Mouse (Mus musculus) liver, embryonic 15.5 days (tissue): Measurements from ENCODE around the gene Raver1. TPM values are rescaled to one million over a fixed set of nuclear protein-coding genes. Genes with fewer than 3 reads are reported as not detected.

Experiments used
- ATAC-seq: fragments of 200-750 bp; cut with Nextera tagmentation; 2 replicates; pipeline ENCODE4 v1.8.0; 2017; ENCODE audit warnings: moderate number of reproducible peaks, mild to moderate bottlenecking, moderate library complexity; ENCODE audit not compliant: insufficient read depth
- H3K27ac ChIP-seq: fragments of 300-500 bp; sonication (generic); replicated peaks from 2 replicates; pipeline ENCODE4 v1.5.1; 2015; ENCODE audit warnings: mild to moderate bottlenecking, inconsistent platforms
- H3K27me3 ChIP-seq: fragments of 300-500 bp; sonication (generic); 2 replicates; pipeline ENCODE4 v1.6.1; 2015; ENCODE audit warnings: mild to moderate bottlenecking, inconsistent platforms
- H3K36me3 ChIP-seq: fragments of 300-500 bp; sonication (generic); replicated peaks from 2 replicates; pipeline ENCODE4 v1.6.1; 2015; ENCODE audit warnings: moderate library complexity, mild to moderate bottlenecking, inconsistent platforms
- H3K4me1 ChIP-seq: fragments of 300-500 bp; sonication (generic); replicated peaks from 2 replicates; pipeline ENCODE4 v1.6.1; 2015; ENCODE audit warnings: inconsistent platforms
- H3K4me2 ChIP-seq: fragments of 300-500 bp; sonication (generic); 2 replicates; pipeline ENCODE4 v1.6.1; 2015; ENCODE audit warnings: moderate library complexity, mild to moderate bottlenecking, inconsistent platforms
- H3K4me3 ChIP-seq: fragments of 300-500 bp; sonication (generic); replicated peaks from 2 replicates; pipeline ENCODE4 v1.5.1; 2015; ENCODE audit warnings: mild to moderate bottlenecking, inconsistent platforms
- H3K9ac ChIP-seq: fragments of 300-500 bp; sonication (generic); 2 replicates; pipeline ENCODE4 v1.6.1; 2015; ENCODE audit warnings: moderate library complexity, mild to moderate bottlenecking, inconsistent platforms
- H3K9me3 ChIP-seq: fragments of 300-500 bp; sonication (generic); replicated peaks from 2 replicates; pipeline ENCODE4 v1.6.1; 2016; ENCODE audit warnings: inconsistent platforms
- WGBS: fragments of 180-500 bp; shearing (Covaris S2); methylation state at CpG from one replicate; pipeline ENCODE4 v1.1.7; 2015; ENCODE audit warnings: mixed read lengths; ENCODE audit not compliant: insufficient replicate concordance; 5-methylcytosine and 5-hydroxymethylcytosine counted together
- microRNA counts: library from miRNA; unstranded; fragments of <30 nt; microRNA quantifications from one replicate; lab custom pipeline; 2016
- microRNA-seq: library from miRNA; unstranded; fragments of <30 nt; microRNA quantifications from one replicate; pipeline ENCODE4, GENCODE M21; 2016
- polyA plus RNA-seq: library from polyadenylated mRNA; unstranded; fragments of >200 nt; fragmentation: Nextera tagmentation; extraction: Ambion mirVana; gene quantifications from 2 replicates; pipeline ENCODE4 v1.2.1, GENCODE M21; 2015

Raver1 gene
- polyA plus RNA-seq, 1 experiment from 2014 or later = 21.7 TPM

DNA sequence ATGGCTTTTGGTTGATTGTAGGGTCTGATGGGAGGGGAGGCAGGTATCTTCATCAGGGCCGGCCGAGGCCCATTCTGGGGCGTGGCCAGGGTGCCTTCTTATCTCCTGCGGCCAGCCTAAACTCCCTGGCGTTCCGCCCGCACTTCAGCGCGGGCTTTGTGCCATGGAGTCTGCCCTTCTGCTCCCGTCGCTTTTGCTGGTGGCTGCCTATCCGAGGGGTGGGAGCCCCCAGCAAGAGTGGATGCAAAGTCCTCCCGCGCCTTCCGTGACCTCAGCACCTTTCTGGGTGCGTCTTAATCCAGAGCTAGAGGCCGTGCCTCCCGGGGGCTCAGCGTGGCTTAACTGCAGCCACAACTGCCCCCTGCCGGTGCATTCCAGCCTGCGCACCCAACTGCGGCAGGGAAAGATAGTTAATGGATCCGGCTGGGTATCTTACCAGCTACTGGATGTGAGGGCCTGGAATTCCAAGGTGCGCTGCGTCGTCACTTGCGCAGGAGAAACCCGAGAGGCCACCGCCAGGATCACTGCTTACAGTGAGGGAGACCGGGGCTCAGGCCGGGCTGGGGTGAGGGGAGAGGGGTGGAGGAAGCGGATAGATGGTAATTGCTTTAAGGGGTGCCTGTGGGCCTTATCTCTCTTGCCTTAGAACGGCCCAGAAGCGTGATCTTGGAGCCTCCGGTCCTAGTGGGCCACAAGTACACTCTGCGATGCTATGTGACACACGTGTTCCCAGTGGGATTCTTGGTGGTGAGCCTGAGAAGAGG lies 62.3 kb downstream of the Raver1 start, which contains the start of gene Icam4:
Gene Icam4 (plus strand): TSS at position 83 of the 764 bp plus-strand sequence.
- Histone ChIP-seq H3K27me3 (peaks cover 30% of the 10 kb centered on the region), H3K9me3 (no peaks in the 10 kb centered on the region), H3K9ac (peak within 1 kb of the TSS; percentile 86), H3K4me1 (peaks cover 85% of the 10 kb centered on the region), H3K27ac (peak within 1 kb of the TSS; percentile 99), H3K4me3 (peak within 1 kb of the TSS; percentile 77), H3K36me3 (peaks cover 11% of the 10 kb centered on the region), H3K4me2 (peak within 1 kb of the TSS; percentile 100)
- ATAC-seq = peak; percentile 82
- WGBS = 2% methylated on average over 37 of the region's 37 CpGs

DNA sequence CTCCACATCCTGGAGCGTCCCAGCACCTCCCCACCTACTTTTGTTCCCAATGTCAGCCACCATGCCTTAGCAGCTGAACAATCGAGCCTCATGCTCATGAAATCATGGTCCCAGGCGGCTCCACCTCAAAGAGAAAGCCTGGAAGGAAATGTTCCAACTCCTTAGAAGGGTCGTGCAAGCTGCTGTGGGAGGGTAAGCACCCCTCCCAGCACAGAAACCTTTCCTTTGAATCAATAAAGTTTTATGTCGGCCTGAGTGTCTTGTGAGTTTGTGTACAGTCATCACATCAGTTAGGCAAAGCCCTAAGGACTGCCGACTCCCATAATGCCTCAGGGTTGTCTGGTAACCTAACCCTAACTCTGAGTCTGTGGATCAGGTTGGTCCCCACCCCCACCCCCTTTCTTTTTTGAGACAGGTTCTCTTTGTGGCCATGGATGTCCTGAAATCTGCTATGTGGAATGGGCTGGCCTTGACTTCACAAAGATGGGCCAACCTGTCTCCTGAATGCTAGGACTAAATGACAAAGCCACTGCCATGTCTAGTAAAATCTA lies 63.2 kb downstream of the Raver1 start:
- Histone ChIP-seq H3K27ac (peak overlapping the region; percentile 99), H3K9me3 (no peaks in the 10 kb centered on the region), H3K27me3 (peaks cover 22% of the 10 kb centered on the region), H3K36me3 (peaks cover 11% of the 10 kb centered on the region), H3K4me3 (peak overlapping the region; percentile 77), H3K4me2 (peak overlapping the region; percentile 100), H3K9ac (peak overlapping the region; percentile 86), H3K4me1 (peaks cover 79% of the 10 kb centered on the region)
- WGBS = 38% methylated on average over 6 of the region's 6 CpGs
- no peak for ATAC-seq

DNA sequence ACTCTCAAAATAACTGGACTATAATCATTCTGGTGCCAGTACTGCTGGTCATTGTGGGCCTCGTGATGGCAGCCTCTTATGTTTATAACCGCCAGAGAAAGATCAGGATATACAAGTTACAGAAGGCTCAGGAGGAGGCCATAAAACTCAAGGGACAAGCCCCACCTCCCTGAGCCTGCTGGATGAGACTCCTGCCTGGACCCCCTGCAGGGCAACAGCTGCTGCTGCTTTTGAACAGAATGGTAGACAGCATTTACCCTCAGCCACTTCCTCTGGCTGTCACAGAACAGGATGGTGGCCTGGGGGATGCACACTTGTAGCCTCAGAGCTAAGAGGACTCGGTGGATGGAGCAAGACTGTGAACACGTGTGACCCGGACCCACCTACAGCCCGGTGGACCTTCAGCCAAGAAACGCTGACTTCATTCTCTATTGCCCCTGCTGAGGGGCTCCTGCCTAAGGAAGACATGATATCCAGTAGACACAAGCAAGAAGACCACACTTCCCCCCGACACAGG lies 64.0 kb downstream of the Raver1 start:
- WGBS = 67% methylated on average over 8 of the region's 8 CpGs

DNA sequence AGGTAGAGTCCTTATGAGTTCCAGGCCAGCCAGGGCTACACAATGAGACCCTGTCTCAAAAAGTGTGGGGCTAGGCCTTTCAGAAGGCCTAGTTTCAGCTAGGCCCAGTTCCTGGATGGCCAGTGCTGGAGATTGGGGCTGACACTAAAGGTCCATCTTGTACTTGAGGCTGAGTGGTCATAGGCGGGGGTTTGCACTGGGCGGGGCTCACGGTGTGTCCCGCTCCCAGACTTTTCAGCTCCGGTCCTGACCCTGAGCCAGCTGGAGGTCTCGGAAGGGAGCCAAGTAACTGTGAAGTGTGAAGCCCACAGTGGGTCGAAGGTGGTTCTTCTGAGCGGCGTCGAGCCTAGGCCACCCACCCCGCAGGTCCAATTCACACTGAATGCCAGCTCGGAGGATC lies 65.0 kb downstream of the Raver1 start:
- no peaks in the 10 kb centered on the region for H3K9me3 ChIP-seq
- H3K4me1 ChIP-seq = peaks cover 61% of the 10 kb centered on the region
- peaks cover 4% of the 10 kb centered on the region for H3K27me3 ChIP-seq
- H3K36me3 ChIP-seq = peaks cover 11% of the 10 kb centered on the region
- no peak overlapping the region for H3K4me3 ChIP-seq
- WGBS = 88% methylated on average over 12 of the region's 12 CpGs
- H3K9ac ChIP-seq = no peak overlapping the region
- H3K4me2 ChIP-seq = no peak overlapping the region
- peak overlapping the region; percentile 99 for H3K27ac ChIP-seq
- no peak for ATAC-seq

More for the DNA sequence above, 64.0 kb downstream of the Raver1 start:
- Histone ChIP-seq H3K36me3 (peaks cover 11% of the 10 kb centered on the region), H3K27me3 (peaks cover 14% of the 10 kb centered on the region), H3K4me3 (no peak overlapping the region), H3K4me2 (peak overlapping the region; percentile 100; the same call in 1 of the 2 replicates), H3K27ac (peak overlapping the region; percentile 99), H3K9ac (peak overlapping the region; percentile 86; the same call in 1 of the 2 replicates), H3K4me1 (peaks cover 71% of the 10 kb centered on the region), H3K9me3 (no peaks in the 10 kb centered on the region)
- no peak for ATAC-seq

DNA sequence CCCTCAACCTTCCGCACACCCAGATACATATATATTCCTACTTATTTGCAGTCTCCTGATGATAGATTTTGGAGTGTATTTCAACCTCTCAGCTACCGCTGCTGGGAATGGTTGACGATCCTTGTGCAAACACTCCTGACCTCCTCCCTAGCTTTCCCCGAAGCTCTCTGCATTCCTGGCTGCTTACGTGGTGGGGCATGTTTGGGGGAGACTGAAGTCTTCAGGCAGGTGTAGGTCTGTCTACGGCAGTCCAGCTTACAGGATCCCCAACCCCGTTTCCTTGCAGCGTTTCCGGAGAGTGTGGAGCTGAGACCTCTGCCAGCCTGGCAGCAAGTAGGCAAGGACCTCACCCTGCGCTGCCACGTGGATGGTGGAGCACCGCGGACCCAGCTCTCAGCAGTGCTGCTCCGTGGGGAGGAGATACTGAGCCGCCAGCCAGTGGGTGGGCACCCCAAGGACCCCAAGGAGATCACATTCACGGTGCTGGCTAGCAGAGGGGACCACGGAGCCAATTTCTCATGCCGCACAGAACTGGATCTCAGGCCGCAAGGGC lies 66.5 kb downstream of the Raver1 start:
- H3K27ac ChIP-seq = no peak overlapping the region
- no peak overlapping the region for H3K9ac ChIP-seq
- no peak overlapping the region for H3K4me3 ChIP-seq
- no peak for ATAC-seq
- H3K4me1 ChIP-seq = peaks cover 47% of the 10 kb centered on the region
- 0 out of 2 replicates have a peak, but pooled peaks cover 4% of the 10 kb centered on the region for H3K27me3 ChIP-seq
- 80% methylated on average over 19 of the region's 19 CpGs for WGBS
- no peak overlapping the region for H3K4me2 ChIP-seq
- H3K9me3 ChIP-seq = no peaks in the 10 kb centered on the region
- peaks cover 11% of the 10 kb centered on the region for H3K36me3 ChIP-seq

MicroRNA genes within 50 kb of the gene (microRNA counts, 519-probe panel; counts per million panel counts)
- microRNA mmu-miR-1900 (lab: Ali Mortazavi, UCI) = 3,615 counts per million, percentile 73 among the panel's probes with 10 or more counts

Small RNA genes lying within 50 kb of the gene (microRNA-seq; reads per million reads assigned to microRNA genes)
- gene Mir1900 (not detected), gene Mir7082 (not detected)

Other genes with a start within 250 kb of the Raver1 start
- 5.0 and 7.0 TPM in 2 replicates for gene A230050P20Rik, start 223.4 kb downstream of the Raver1 start, polyA plus RNA-seq
- 9.1 and 10.6 TPM in 2 replicates for gene Angptl6, start 212.3 kb downstream of the Raver1 start, polyA plus RNA-seq
- gene Ppan, start 203.8 kb downstream of the Raver1 start, polyA plus RNA-seq = 55.0 and 61.3 TPM in 2 replicates
- 178 and 180 TPM in 2 replicates for gene Eif3g, start 193.4 kb downstream of the Raver1 start, polyA plus RNA-seq
- 54.5 and 59.1 TPM in 2 replicates for gene Dnmt1, start 132.1 kb downstream of the Raver1 start, polyA plus RNA-seq
- gene S1pr2, start 115.2 kb downstream of the Raver1 start, polyA plus RNA-seq = 4.2 and 4.8 TPM in 2 replicates
- gene Mrpl4, start 89.3 kb downstream of the Raver1 start, polyA plus RNA-seq = 62.1 and 66.9 TPM in 2 replicates
- 10.2 and 11.3 TPM in 2 replicates for gene Icam1, start 76.0 kb downstream of the Raver1 start, polyA plus RNA-seq
- gene Icam4, start 62.6 kb downstream of the Raver1 start, polyA plus RNA-seq = 195 and 201 TPM in 2 replicates
- gene Icam5, start 59.9 kb downstream of the Raver1 start, polyA plus RNA-seq = 0.25 and 0.43 TPM in 2 replicates
- 0.63 TPM in 1 of 2 replicates, not detected in the other for gene Zglp1, start 24.9 kb downstream of the Raver1 start, polyA plus RNA-seq
- gene Gm49373, start 18.9 kb downstream of the Raver1 start, polyA plus RNA-seq = 0.18 and 0.50 TPM in 2 replicates
- gene Fdx1l, start 18.4 kb downstream of the Raver1 start, polyA plus RNA-seq = 29.1 and 31.1 TPM in 2 replicates
- gene Gm38431, start within 50 bp of the Raver1 start, polyA plus RNA-seq = 1.9 and 2.4 TPM in 2 replicates
- gene Tyk2, start 39.2 kb upstream of the Raver1 start, polyA plus RNA-seq = 7.4 and 8.8 TPM in 2 replicates
- gene Cdc37, start 58.0 kb upstream of the Raver1 start, polyA plus RNA-seq = 115 and 122 TPM in 2 replicates
- 1.7 and 1.8 TPM in 2 replicates for gene Pde4a, start 73.7 kb upstream of the Raver1 start, polyA plus RNA-seq
- 27.9 and 30.5 TPM in 2 replicates for gene Keap1, start 147.4 kb upstream of the Raver1 start, polyA plus RNA-seq
- 0.06 and 0.07 TPM in 2 replicates for gene S1pr5, start 156.4 kb upstream of the Raver1 start, polyA plus RNA-seq
- 97.2 and 118 TPM in 2 replicates for gene Atg4d, start 173.3 kb upstream of the Raver1 start, polyA plus RNA-seq
- 6.0 and 6.7 TPM in 2 replicates for gene Kri1, start 196.0 kb upstream of the Raver1 start, polyA plus RNA-seq
- 129 and 144 TPM in 2 replicates for gene Cdkn2d, start 199.4 kb upstream of the Raver1 start, polyA plus RNA-seq
- 0.28 and 0.68 TPM in 2 replicates for gene Ap1m2, start 220.3 kb upstream of the Raver1 start, polyA plus RNA-seq
- 16.7 and 17.6 TPM in 2 replicates for gene Slc44a2, start 228.7 kb upstream of the Raver1 start, polyA plus RNA-seq